Mouse (Mus musculus) layer of hippocampus, postnatal 10 days (tissue): ENCODE results near the gene Mpv17l2. TPM values are rescaled to one million over a fixed set of nuclear protein-coding genes. Genes with fewer than 3 reads are reported as not detected.

ENCODE experiments used
- DNase-seq, 2 experiments: peaks; one replicate each; pipeline ENCODE4 v3.0.0; 2021; ENCODE audit warnings: low spot score in 2 of 2
- total RNA-seq, 2 experiments: library from RNA; stranded (reverse); gene quantifications; 2 replicates each; pipeline ENCODE4 v1.2.3; 2021

Mpv17l2 gene
- total RNA-seq, 2 experiments from 2014 or later, result 45.3 to 49.9 TPM

DNA sequence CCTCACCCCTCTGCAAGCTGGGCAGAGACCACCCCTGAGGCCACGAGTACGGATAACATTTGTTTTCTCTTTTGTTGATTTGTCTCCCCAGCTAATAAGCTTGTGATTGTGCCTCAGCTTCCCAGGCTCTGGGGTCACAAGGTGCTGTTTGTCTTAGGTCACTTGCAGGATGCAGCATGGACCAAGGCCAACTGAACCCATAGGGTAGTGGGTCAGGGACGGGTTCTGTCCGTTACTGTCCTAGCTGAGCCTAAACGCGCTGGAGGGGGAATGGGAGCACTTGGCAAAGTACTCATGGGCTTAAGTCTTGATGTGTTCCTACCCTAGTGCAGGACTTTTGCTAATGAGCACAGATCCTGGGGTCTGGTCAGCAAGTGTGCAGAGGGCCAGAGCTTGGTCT, 6.8 kb upstream of the Mpv17l2 start:
- no peak for DNase-seq

DNA sequence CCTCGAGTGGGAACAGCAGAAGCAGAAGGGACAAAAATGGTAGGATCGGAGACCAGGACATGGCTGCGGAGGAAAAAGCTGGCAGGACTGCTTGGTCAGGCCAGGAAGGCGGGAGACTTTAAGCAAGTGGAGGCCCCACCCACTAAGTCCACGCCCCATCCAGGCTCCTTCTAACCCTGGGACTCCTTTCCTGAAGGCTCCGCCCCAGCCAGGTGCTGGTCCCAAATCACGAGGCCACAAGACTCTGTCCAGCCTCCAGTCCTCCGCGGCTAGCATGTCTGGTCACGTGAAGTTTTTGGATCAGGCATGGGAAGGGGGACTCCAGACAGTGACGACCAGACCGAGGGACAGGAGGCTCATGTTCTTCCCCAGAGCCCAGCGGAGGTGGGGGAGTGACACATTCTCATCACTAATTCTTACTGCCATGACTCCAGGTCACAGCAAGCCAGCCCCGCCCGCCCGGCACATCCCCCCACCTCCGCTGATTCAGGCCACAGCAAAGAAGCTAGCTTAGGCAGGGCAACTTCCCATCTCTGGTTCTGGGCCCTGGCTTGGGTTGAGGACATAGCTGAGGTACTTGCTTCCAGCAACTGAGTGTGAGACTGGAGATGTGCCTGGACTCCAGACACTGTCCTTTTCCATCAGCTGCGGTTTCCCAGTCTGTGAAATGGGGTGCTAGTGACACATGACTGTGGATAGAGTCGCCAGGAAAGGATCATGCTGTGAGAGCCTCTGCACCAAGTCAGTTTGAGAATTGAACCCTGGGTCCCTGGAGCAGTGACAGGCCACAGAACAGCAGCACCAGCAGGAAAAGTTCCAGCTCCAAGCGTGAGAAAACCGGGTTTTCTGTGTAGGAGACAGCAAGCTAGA, 6.1 kb upstream of the Mpv17l2 start:
- no peak for DNase-seq

DNA sequence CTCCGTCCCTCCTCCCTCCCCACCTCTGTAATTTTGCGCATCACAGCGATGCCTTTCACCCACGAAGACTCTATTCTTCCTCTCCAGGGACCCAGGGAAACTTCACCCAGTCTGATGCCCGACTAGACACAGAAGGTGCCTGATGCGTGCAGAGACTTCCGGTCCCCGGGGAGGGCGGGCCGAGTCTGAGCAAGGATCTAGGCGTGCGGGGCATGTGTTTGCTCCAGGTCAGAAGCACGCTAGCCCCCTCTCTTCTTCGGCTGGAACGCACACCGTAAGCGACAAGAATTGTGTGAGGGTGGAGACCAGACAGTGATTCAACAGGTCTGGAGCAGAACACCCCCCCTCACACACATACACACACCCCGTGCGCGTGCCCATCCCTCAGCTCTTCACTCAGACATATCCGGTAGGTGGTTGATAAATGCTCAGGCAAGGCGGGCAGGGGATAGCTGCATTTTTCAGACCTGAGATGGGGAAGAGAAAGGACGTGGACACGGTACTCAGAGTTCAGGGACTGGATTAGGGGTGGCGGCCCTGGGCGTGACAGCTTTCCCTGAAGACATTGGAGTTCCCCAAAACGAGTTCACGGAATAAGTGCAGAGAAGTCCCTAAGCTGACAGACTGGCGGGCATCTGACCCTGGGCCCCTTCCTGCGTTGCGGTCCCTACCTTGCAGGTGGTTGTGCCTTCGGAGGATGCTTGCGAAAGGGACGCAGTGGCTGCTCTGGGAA, 5.3 kb upstream of the Mpv17l2 start:
- DNase-seq, result no peak

DNA sequence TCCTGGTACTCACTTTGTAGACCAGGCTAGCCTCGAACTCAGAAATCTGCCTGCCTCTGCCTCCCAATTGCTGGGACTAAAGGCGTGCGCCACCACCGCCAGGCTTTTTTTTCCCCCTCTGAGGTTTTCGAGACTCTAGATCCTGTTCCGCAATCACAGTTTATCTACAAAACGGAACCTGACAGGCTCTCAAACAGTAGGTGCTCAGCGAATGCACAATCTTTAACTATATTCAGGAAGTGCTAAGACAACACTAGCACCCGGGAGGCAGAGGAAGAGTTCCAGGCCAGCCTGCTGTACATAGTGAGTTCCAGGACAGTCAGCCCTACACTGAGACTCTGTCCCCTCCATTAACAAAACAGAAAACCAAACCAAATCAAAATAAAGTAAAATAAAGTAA, 4.6 kb upstream of the Mpv17l2 start:
- no peak for DNase-seq

- no peak for DNase-seq
These were observed 3.9 kb upstream of the Mpv17l2 start for GRCm38 (mm10) chr8:70764676-70765075.

DNA sequence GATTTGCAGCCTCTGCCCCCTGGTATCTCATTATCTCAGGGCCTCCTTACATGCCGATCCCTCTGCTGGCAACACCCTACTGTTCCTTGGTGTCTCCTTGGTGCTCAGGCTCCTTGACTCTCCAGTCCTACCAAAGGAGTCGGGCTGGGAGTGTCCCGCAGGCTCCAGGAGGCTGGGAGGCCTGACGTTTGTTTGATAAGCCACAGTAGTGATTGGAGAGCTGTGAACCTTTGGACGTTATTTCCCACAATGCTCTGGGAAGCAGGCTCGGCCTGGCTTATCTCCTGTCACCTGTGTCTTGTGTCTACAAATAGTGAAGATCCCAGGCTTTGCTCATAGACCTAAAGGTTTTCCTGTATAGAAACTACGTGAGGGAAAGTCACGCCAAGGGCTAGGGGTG, 3.3 kb upstream of the Mpv17l2 start:
- no peak for DNase-seq

DNA sequence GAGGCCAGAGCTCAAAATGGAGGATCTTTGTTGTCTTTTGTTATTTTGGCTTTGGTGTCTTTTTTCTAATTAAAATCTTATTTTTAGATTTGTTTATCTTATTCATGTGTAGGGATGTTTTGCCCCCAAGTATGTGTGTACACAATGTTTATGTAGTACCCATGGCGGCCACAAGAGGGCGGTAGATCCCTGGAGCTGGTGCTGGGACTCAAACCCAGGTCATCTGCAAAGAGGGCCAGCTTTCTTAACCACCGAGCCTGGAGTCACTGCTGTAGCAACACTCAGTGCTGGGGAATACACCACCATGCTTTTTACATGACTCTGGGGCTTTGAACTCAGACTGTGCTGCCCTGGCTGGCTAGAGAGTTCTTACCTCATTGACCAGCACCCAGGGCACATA, 2.6 kb upstream of the Mpv17l2 start:
- peak in 1 of 2 experiments; percentile 73 for DNase-seq

- peak in 1 of 2 experiments; percentile 4 for DNase-seq
These were observed 1.4 kb upstream of the Mpv17l2 start for GRCm38 (mm10) chr8:70762118-70762517.

- DNase-seq, result no peak
These were observed 396 bp downstream of the Mpv17l2 start for GRCm38 (mm10) chr8:70760350-70760749.

DNA sequence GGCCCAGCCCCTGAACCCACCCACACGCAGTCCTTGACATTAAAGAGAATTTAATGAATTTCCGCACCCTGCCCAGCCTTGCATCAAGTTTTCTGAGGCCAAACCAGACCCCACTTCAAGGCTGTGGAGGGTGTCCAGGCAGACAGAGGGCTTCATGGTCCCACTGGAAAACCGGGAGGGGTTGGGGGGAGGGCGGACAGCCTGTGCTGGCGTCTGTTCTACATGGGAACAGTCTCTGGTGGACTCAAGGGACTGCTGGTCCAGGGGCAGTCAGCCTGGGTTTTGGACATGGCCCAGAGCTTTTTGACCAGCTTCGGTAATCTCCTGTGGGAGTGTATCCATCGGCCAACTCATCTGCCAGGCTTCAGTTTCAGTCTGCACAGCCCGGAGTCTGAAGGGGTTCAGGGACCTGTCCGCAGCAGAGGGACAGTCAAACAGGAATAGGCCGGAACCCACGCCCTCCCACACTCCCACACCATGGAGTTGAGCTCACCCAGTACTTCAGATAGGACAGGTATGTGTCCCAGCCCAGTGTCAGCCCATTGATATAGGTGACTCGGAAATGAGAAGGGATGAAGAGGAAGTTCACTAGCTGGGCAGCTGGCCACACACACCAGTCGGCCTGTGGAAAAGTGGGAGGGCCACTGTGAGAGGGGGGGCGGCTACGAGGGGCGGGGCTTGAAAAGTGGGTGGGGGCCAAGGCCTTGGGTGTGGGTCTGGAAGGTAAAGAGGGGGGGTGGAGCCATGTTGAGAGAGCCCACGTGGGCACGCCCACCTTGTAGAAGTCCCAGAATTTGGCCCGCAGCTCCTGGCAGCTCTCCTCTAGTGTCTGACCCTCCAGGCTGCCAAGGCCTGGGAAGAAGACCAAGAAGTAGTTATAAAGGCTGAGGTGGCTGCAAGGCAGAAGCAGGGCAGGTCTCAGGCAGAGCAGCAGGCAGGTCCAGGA, 1.9 kb downstream of the Mpv17l2 start:
- DNase-seq, result peak; percentile 45 to 57

DNA sequence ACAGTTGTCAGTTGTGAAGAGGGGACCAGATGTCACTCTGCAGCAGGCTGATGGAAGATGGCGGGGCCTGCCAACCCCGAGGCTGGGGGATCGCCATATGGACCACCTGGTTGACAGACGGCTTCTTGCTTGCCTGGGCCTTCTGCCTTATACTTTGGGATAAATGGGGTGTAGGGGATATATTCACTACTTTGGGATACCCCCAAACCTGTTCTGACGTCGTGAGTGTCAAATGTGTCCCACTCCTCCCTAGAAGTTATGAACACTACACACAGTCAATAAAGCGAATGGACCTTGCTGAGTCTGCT, 2.5 kb downstream of the Mpv17l2 start:
- DNase-seq, result peak; percentile 70 to 74

DNA sequence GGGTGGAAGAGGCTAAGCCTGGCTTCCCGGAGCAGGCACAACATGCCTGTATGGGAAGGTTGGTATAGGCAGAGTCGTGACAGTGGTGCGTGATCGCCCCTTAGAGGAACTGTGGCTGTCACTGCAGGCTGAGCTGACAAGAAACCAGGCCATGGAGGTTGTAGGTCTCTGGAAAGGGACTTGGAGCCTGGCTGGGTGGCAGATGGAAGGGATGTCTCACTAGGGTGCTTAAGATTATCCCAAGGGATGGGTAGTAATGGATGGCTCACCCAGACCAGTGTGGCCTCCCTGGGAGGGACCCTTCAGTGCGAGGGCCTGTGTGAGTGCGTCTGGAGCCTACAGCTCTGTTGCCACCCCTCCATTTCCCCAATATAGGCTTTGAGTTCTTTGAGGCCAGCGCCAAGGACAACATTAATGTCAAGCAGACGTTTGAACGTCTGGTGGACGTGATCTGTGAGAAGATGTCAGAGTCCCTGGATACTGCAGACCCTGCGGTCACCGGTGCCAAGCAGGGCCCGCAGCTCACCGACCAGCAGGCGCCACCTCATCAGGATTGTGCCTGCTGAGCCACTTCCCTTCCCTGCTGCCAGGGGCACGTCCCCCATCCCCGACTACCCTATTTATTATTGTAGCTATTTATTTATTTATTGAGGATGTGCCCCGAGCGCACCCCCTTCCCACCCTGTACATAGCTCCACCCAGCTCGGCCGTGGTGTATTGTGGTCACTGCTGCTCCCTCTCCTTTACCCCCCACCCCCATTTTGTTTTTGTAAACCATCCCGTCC, 3.0 kb downstream of the Mpv17l2 start:
- peak; percentile 39 to 50 for DNase-seq

DNA sequence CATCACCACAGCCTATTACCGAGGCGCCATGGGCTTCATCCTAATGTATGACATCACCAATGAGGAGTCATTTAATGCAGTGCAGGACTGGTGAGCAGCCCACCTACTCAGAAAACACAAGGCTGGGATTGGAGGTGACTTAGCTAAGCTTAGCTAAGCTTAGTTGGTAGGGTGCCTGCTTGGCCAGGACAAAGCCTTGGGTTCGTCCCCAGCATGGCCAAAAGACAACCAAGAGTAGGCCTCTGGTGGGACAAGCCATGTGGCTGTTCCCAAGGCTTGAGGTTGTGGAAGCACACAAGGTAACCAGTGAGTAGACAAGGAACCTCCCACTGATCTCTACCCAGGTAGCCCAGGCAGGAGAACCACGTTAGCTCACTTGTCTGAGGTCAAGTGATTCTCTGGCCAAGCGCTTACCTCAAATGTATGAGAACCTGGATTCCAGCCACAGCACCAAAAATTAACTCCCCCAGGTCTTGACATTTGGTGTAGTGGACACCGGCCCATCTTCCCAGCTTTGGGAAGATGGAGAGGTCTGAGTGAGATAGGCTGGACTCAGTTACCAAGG, 4.2 kb downstream of the Mpv17l2 start:
- DNase-seq, result peak in 1 of 2 experiments; percentile 18

DNA sequence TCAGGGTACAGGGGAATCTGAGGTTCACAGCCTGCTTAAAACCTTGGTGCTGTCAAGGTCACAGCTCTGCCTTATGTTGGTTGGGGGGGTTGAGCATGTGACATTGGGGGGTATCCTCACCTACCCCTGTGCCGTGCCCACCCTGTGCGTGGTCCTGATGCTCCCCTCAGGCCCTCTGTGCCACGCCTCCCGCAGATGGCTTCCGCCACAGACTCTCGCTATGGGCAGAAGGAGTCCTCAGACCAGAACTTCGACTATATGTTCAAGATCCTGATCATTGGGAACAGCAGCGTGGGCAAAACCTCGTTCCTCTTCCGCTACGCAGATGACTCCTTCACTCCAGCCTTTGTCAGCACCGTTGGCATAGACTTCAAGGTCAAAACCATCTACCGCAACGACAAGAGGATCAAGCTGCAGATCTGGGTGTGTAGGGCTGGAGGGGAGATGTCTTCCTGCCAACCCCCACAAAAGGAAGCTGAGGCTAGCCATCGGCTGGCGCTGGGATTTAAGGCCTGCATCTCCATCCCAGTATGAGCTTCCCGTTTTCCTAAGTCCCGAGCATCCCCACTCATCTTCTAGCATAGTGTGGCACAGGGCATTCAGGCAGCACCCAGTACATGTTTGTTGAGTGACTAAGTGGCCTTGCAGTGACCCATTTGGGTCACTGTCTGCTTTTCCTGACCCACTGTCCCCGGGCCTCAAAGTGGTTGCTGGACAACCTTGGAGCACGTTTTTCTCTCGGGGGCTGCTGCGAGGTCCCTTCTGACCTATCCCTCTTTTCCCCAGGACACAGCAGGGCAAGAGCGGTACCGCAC, 4.9 kb downstream of the Mpv17l2 start:
- peak; percentile 13 to 15 for DNase-seq

- peak; percentile 78 to 84 for DNase-seq
These were observed 5.7 kb downstream of the Mpv17l2 start for GRCm38 (mm10) chr8:70754871-70755660.

GRCm38 (mm10) chr8:70754043-70754870, 6.5 kb downstream of the Mpv17l2 start, which contains the start of gene Rab3a:
Gene Rab3a, plus strand, starts transcription at chr8:70754679.
- peak; percentile 95 to 96 for DNase-seq

- DNase-seq, result peak; percentile 73 to 78
These were observed 7.6 kb downstream of the Mpv17l2 start for GRCm38 (mm10) chr8:70753151-70753550.
